Mouse (Mus musculus): ENCODE results near the gene Gm20388. TPM values are rescaled to one million over a fixed set of nuclear protein-coding genes. Genes with fewer than 3 reads are reported as not detected.

Gene Gm20388
- polyA plus RNA-seq, 1 experiment from 2014 or later, result not detected

- no peak overlapping the region for H3K4me3 ChIP-seq (ENCODE audit: low read length)
Measured at GRCm38 (mm10) chr8:121721072-121721471, 1810.4 kb downstream of the Gm20388 start.

GRCm38 (mm10) chr8:121723846-121724245 lies 1813.2 kb downstream of the Gm20388 start:
- Histone ChIP-seq H3K4me3 (ENCODE audit: low read length) (no peak overlapping the region), H3K27me3 (ENCODE audit: control insufficient read depth, insufficient read depth, low read depth, low read length) (peaks cover 12% of the 10 kb centered on the region), H3K4me2 (ENCODE audit: low read depth, low read length) (no peak overlapping the region), H3K9ac (ENCODE audit: low read length) (no peak overlapping the region), H3K9me3 (ENCODE audit: control insufficient read depth, low read length) (peaks cover 6% of the 10 kb centered on the region), H3K36me3 (ENCODE audit: control insufficient read depth, insufficient read depth, low read length) (no peaks in the 10 kb centered on the region), H3K27ac (ENCODE audit: low read length) (no peak overlapping the region), H3K4me1 (replicated peaks; ENCODE audit: control insufficient read depth, insufficient read depth, low read length) (no peaks in the 10 kb centered on the region)
- 51% methylated on average over 12 of the region's 12 CpGs for WGBS
- no peak for ATAC-seq (ENCODE audit: low read depth)

More at GRCm38 (mm10) chr8:121721072-121721471, 1810.4 kb downstream of the Gm20388 start:
- 36% methylated on average over 6 of the region's 6 CpGs for WGBS
- no peak for ATAC-seq (ENCODE audit: low read depth)
- H3K36me3 ChIP-seq (ENCODE audit: control insufficient read depth, insufficient read depth, low read length), result no peaks in the 10 kb centered on the region
- no peak overlapping the region for H3K27ac ChIP-seq (ENCODE audit: low read length)
- H3K4me1 ChIP-seq (replicated peaks; ENCODE audit: control insufficient read depth, insufficient read depth, low read length), result no peaks in the 10 kb centered on the region
- H3K9ac ChIP-seq (ENCODE audit: low read length), result no peak overlapping the region
- H3K4me2 ChIP-seq (ENCODE audit: low read depth, low read length), result no peak overlapping the region
- H3K27me3 ChIP-seq (ENCODE audit: control insufficient read depth, insufficient read depth, low read depth, low read length), result no peaks in the 10 kb centered on the region; the same call in 1 of the 2 replicates
- H3K9me3 ChIP-seq (ENCODE audit: control insufficient read depth, low read length), result no peaks in the 10 kb centered on the region

GRCm38 (mm10) chr8:121727164-121727563 lies 1816.5 kb downstream of the Gm20388 start:
- H3K27me3 ChIP-seq (ENCODE audit: control insufficient read depth, insufficient read depth, low read depth, low read length), result peaks cover 45% of the 10 kb centered on the region
- no peak overlapping the region for H3K27ac ChIP-seq (ENCODE audit: low read length)
- H3K36me3 ChIP-seq (ENCODE audit: control insufficient read depth, insufficient read depth, low read length), result no peaks in the 10 kb centered on the region
- 51% methylated on average over 3 of the region's 3 CpGs for WGBS
- H3K9me3 ChIP-seq (ENCODE audit: control insufficient read depth, low read length), result peaks cover 6% of the 10 kb centered on the region
- ATAC-seq (ENCODE audit: low read depth), result no peak
- H3K4me1 ChIP-seq (replicated peaks; ENCODE audit: control insufficient read depth, insufficient read depth, low read length), result peaks cover 3% of the 10 kb centered on the region; the same call in 1 of the 2 replicates
- H3K4me2 ChIP-seq (ENCODE audit: low read depth, low read length), result no peak overlapping the region
- no peak overlapping the region for H3K4me3 ChIP-seq (ENCODE audit: low read length)
- no peak overlapping the region for H3K9ac ChIP-seq (ENCODE audit: low read length)

GRCm38 (mm10) chr8:121729323-121729722 lies 1818.7 kb downstream of the Gm20388 start, which contains the start of gene Jph3:
Gene Jph3 (plus strand): TSS chr8:121729623.
- ATAC-seq (ENCODE audit: low read depth), result no peak

GRCm38 (mm10) chr8:121729754-121730153 lies 1819.1 kb downstream of the Gm20388 start:
- Histone ChIP-seq H3K4me2 (ENCODE audit: low read depth, low read length) (peak overlapping the region; percentile 83), H3K4me3 (ENCODE audit: low read length) (peak overlapping the region; percentile 51), H3K27ac (ENCODE audit: low read length) (no peak overlapping the region), H3K9ac (ENCODE audit: low read length) (no peak overlapping the region), H3K4me1 (replicated peaks; ENCODE audit: control insufficient read depth, insufficient read depth, low read length) (peaks cover 3% of the 10 kb centered on the region; the same call in 1 of the 2 replicates), H3K27me3 (ENCODE audit: control insufficient read depth, insufficient read depth, low read depth, low read length) (peaks cover 55% of the 10 kb centered on the region), H3K9me3 (ENCODE audit: control insufficient read depth, low read length) (peaks cover 6% of the 10 kb centered on the region), H3K36me3 (ENCODE audit: control insufficient read depth, insufficient read depth, low read length) (no peaks in the 10 kb centered on the region)
- 0% methylated on average over 38 of the region's 54 CpGs for WGBS
- ATAC-seq (ENCODE audit: low read depth), result no peak

More at GRCm38 (mm10) chr8:121729323-121729722, 1818.7 kb downstream of the Gm20388 start, which contains the start of gene Jph3:
- Histone ChIP-seq H3K36me3 (ENCODE audit: control insufficient read depth, insufficient read depth, low read length) (no peaks in the 10 kb centered on the region), H3K27ac (ENCODE audit: low read length) (no peak within 1 kb of the TSS), H3K9ac (ENCODE audit: low read length) (no peak within 1 kb of the TSS), H3K4me3 (ENCODE audit: low read length) (peak within 1 kb of the TSS; percentile 51), H3K27me3 (ENCODE audit: control insufficient read depth, insufficient read depth, low read depth, low read length) (peaks cover 55% of the 10 kb centered on the region), H3K4me1 (replicated peaks; ENCODE audit: control insufficient read depth, insufficient read depth, low read length) (peaks cover 3% of the 10 kb centered on the region; the same call in 1 of the 2 replicates), H3K9me3 (ENCODE audit: control insufficient read depth, low read length) (peaks cover 6% of the 10 kb centered on the region), H3K4me2 (ENCODE audit: low read depth, low read length) (peak within 1 kb of the TSS; percentile 83)
- 8% methylated on average over 12 of the region's 12 CpGs for WGBS

- Histone ChIP-seq H3K36me3 (ENCODE audit: control insufficient read depth, insufficient read depth, low read length) (no peaks in the 10 kb centered on the region), H3K27me3 (ENCODE audit: control insufficient read depth, insufficient read depth, low read depth, low read length) (peaks cover 55% of the 10 kb centered on the region), H3K4me2 (ENCODE audit: low read depth, low read length) (peak overlapping the region; percentile 83), H3K9ac (ENCODE audit: low read length) (no peak overlapping the region), H3K4me3 (ENCODE audit: low read length) (peak overlapping the region; percentile 51), H3K27ac (ENCODE audit: low read length) (no peak overlapping the region), H3K9me3 (ENCODE audit: control insufficient read depth, low read length) (peaks cover 6% of the 10 kb centered on the region), H3K4me1 (replicated peaks; ENCODE audit: control insufficient read depth, insufficient read depth, low read length) (peaks cover 3% of the 10 kb centered on the region; the same call in 1 of the 2 replicates)
- ATAC-seq (ENCODE audit: low read depth), result no peak
- under 1% methylated on average over 26 of the region's 60 CpGs for WGBS
Measured at GRCm38 (mm10) chr8:121730170-121730569, 1819.5 kb downstream of the Gm20388 start.

GRCm38 (mm10) chr8:121730646-121731045 lies 1820.0 kb downstream of the Gm20388 start:
- H3K9ac ChIP-seq (ENCODE audit: low read length), result no peak overlapping the region
- peak overlapping the region; percentile 51 for H3K4me3 ChIP-seq (ENCODE audit: low read length)
- H3K4me2 ChIP-seq (ENCODE audit: low read depth, low read length), result peak overlapping the region; percentile 83
- H3K36me3 ChIP-seq (ENCODE audit: control insufficient read depth, insufficient read depth, low read length), result no peaks in the 10 kb centered on the region
- H3K4me1 ChIP-seq (replicated peaks; ENCODE audit: control insufficient read depth, insufficient read depth, low read length), result peaks cover 3% of the 10 kb centered on the region; the same call in 1 of the 2 replicates
- H3K27ac ChIP-seq (ENCODE audit: low read length), result no peak overlapping the region
- WGBS, result under 1% methylated on average over 34 of the region's 37 CpGs
- ATAC-seq (ENCODE audit: low read depth), result no peak
- H3K9me3 ChIP-seq (ENCODE audit: control insufficient read depth, low read length), result peaks cover 6% of the 10 kb centered on the region
- H3K27me3 ChIP-seq (ENCODE audit: control insufficient read depth, insufficient read depth, low read depth, low read length), result peaks cover 55% of the 10 kb centered on the region

GRCm38 (mm10) chr8:121731060-121731459 lies 1820.4 kb downstream of the Gm20388 start:
- WGBS, result 8% methylated on average over 11 of the region's 11 CpGs
- Histone ChIP-seq H3K27ac (ENCODE audit: low read length) (no peak overlapping the region), H3K36me3 (ENCODE audit: control insufficient read depth, insufficient read depth, low read length) (no peaks in the 10 kb centered on the region), H3K9me3 (ENCODE audit: control insufficient read depth, low read length) (peaks cover 6% of the 10 kb centered on the region), H3K4me1 (replicated peaks; ENCODE audit: control insufficient read depth, insufficient read depth, low read length) (peaks cover 3% of the 10 kb centered on the region; the same call in 1 of the 2 replicates), H3K4me2 (ENCODE audit: low read depth, low read length) (no peak overlapping the region), H3K4me3 (ENCODE audit: low read length) (no peak overlapping the region), H3K27me3 (ENCODE audit: control insufficient read depth, insufficient read depth, low read depth, low read length) (peaks cover 55% of the 10 kb centered on the region), H3K9ac (ENCODE audit: low read length) (no peak overlapping the region)
- no peak for ATAC-seq (ENCODE audit: low read depth)

GRCm38 (mm10) chr8:121731471-121732333 lies 1821.1 kb downstream of the Gm20388 start:
- WGBS, result 9% methylated on average over 26 of the region's 26 CpGs
- Histone ChIP-seq H3K27ac (ENCODE audit: low read length) (no peak overlapping the region), H3K4me2 (ENCODE audit: low read depth, low read length) (no peak overlapping the region), H3K9ac (ENCODE audit: low read length) (no peak overlapping the region), H3K9me3 (ENCODE audit: control insufficient read depth, low read length) (peaks cover 6% of the 10 kb centered on the region), H3K27me3 (ENCODE audit: control insufficient read depth, insufficient read depth, low read depth, low read length) (peaks cover 55% of the 10 kb centered on the region), H3K4me1 (replicated peaks; ENCODE audit: control insufficient read depth, insufficient read depth, low read length) (peaks cover 3% of the 10 kb centered on the region; the same call in 1 of the 2 replicates), H3K36me3 (ENCODE audit: control insufficient read depth, insufficient read depth, low read length) (no peaks in the 10 kb centered on the region), H3K4me3 (ENCODE audit: low read length) (no peak overlapping the region)
- no peak for ATAC-seq (ENCODE audit: low read depth)
